Mouse (Mus musculus) ES-E14 (cell line): ENCODE measurements around the gene Hkdc1.

Experiments used
- CHD2 ChIP-seq: IDR thresholded peaks from 2 replicates; pipeline ENCODE4 v1.6.1; 2014; ENCODE audit warnings: mild to moderate bottlenecking, low read depth, low read length, inconsistent platforms
- ZC3H11A ChIP-seq: IDR thresholded peaks from 2 replicates; pipeline ENCODE4 v1.6.1; 2012; ENCODE audit warnings: low read depth, mild to moderate bottlenecking, inconsistent platforms, low read length, borderline replicate concordance

DNA sequence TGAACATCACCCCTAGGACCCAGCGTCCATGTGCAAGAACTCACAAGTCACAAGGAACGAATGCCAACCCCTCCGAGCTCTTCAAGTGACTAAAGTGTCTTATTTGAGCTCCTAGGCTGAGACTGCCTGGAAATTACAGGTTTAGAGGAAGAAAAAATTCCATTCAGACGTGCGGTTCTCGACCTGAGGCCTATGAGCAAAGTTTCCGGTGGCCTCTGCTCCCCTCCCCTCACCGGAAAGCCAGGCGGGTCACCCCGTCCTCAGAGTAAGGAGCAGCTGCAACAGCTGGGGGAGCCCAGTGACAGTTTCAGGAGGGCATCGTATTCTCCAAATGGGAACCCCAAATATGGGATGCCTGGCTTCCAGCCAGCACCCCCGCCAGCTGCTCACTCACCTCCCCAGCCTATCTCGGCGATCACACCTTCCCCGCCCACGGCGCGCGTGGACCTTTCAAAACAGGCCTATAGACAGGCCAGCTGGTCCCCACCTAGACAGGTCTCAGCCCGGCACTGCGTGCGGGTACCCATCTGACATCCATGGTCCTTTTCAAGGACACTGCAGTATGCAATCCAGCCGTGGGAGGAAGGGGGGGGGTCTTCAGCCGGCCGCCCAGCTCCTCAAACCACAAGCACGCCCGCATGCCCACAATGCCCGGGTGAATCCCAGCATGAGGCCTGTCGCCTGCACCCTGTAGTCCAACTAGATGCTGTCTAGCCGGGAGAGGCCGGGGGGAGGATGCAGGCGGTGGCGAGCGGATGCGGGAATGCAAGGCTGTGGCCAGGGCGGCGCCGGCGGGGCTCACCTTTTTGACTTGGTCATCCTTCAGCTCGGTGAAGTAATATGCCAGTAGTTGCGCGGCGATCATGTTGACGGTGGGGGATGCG lies 82.8 kb downstream of the Hkdc1 start:
- TF ChIP-seq ZC3H11A (no peak), CHD2 (no peak)
